Mouse (Mus musculus) heart, embryonic 11.5 days (tissue): ENCODE data around the gene Olfr1298. TPM values are rescaled to one million over a fixed set of nuclear protein-coding genes. Genes with fewer than 3 reads are reported as not detected.

Experiments
- ATAC-seq: fragments of 200-750 bp; cut with Nextera tagmentation; replicated peaks from 2 replicates; pipeline ENCODE4 v1.8.0; 2017; ENCODE audit warnings: moderate library complexity; ENCODE audit not compliant: insufficient number of reproducible peaks, low FRiP score, low TSS enrichment
- H3K27ac ChIP-seq: fragments of 300-500 bp; sonication (generic); 2 replicates; pipeline ENCODE4 v1.5.1; 2014; ENCODE audit warnings: mild to moderate bottlenecking, low read depth, low read length
- H3K27me3 ChIP-seq: fragments of 300-500 bp; sonication (generic); 2 replicates; pipeline ENCODE4 v1.6.1; 2014; ENCODE audit warnings: mild to moderate bottlenecking, low read length, mixed read lengths; ENCODE audit not compliant: control insufficient read depth, insufficient read depth
- H3K36me3 ChIP-seq: fragments of 300-500 bp; sonication (generic); 2 replicates; pipeline ENCODE4 v1.6.1; 2014; ENCODE audit warnings: mild to moderate bottlenecking, low read length, moderate library complexity, mixed read lengths; ENCODE audit not compliant: control insufficient read depth, insufficient read depth
- H3K4me1 ChIP-seq: fragments of 300-500 bp; sonication (generic); 2 replicates; pipeline ENCODE4 v1.6.1; 2014; ENCODE audit warnings: low read length; ENCODE audit not compliant: control insufficient read depth, insufficient read depth
- H3K4me2 ChIP-seq: fragments of 300-500 bp; sonication (generic); 2 replicates; pipeline ENCODE4 v1.6.1; 2014; ENCODE audit warnings: mild to moderate bottlenecking, moderate library complexity
- H3K4me3 ChIP-seq: fragments of 300-500 bp; sonication (generic); 2 replicates; pipeline ENCODE4 v1.5.1; 2014; ENCODE audit warnings: low read depth, low read length
- H3K9ac ChIP-seq: fragments of 300-500 bp; sonication (generic); 2 replicates; pipeline ENCODE4 v1.6.1; 2014; ENCODE audit warnings: mild to moderate bottlenecking, low read depth, low read length, moderate library complexity
- H3K9me3 ChIP-seq: fragments of 300-500 bp; sonication (generic); replicated peaks from 2 replicates; pipeline ENCODE4 v1.6.1; 2016; ENCODE audit warnings: low read length; ENCODE audit not compliant: control insufficient read depth
- WGBS: fragments of 180-500 bp; shearing (Covaris S2); extraction: QIAGEN DNeasy Blood & Tissue Kit; methylation state at CpG from one replicate; pipeline ENCODE4 v1.1.7; 2014; ENCODE audit not compliant: insufficient replicate concordance; 5-methylcytosine and 5-hydroxymethylcytosine counted together
- polyA plus RNA-seq: library from polyadenylated mRNA; unstranded; fragments of >200 nt; fragmentation: Nextera tagmentation; extraction: Ambion mirVana; gene quantifications from 2 replicates; pipeline ENCODE4 v1.2.1, GENCODE M21; 2014

Gene Olfr1298
- polyA plus RNA-seq, result not detected in 2 replicates

DNA sequence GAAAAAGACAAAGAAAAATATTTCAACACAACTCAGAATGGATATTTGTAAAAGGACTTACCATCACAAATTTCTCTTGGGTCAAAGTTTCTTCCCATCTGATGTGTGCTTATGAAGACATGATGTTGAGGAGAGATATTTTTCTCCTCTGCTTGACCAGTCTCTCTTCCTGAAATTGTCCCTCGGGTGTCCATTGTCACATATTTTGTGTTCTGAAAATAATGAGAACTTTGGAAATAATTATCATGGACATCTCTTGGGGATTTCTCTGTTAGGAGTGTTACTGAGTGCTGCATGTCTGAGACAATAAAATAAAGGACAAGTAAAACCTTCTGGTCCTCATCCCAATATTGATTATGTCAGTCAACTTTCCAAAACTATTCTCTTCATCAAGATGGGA lies at the start of gene Olfr1298:
Gene Olfr1298 (minus strand): TSS at position 101 of the 400 bp plus-strand sequence.
- H3K9me3 ChIP-seq, result no peaks in the 10 kb centered on the region
- no peak within 1 kb of the TSS for H3K27ac ChIP-seq
- no peak within 1 kb of the TSS for H3K4me2 ChIP-seq
- no peaks in the 10 kb centered on the region for H3K36me3 ChIP-seq
- no peaks in the 10 kb centered on the region for H3K27me3 ChIP-seq
- ATAC-seq, result no peak
- no peak within 1 kb of the TSS for H3K4me3 ChIP-seq
- H3K9ac ChIP-seq, result no peak within 1 kb of the TSS
- H3K4me1 ChIP-seq, result no peaks in the 10 kb centered on the region
- 74% methylated on average over 1 of the region's 1 CpGs for WGBS

DNA sequence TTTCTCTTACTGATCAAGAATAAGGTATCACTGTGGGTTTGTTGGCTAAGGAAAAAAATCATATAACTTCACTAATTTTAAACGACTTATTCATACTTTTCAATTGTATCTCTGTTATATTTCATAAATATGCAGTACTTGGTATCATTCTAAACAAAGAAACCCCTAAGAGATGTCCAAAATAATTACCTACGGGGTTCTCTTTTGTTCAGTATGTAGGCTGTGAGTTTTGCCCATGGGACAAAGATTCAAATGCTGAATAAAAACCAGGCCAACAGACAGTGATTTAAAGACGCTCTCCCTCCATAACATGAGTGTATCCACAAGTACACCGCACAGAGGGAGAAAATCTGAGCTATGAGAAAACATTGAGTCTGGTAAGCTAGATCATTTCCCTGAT lies 12.1 kb upstream of the Olfr1298 start, which contains the start of gene Olfr1299:
Gene Olfr1299 (plus strand): TSS at position 301 of the 400 bp plus-strand sequence.
- H3K4me3 ChIP-seq, result no peak within 1 kb of the TSS
- H3K36me3 ChIP-seq, result no peaks in the 10 kb centered on the region
- no peaks in the 10 kb centered on the region for H3K27me3 ChIP-seq
- H3K4me2 ChIP-seq, result no peak within 1 kb of the TSS
- no peaks in the 10 kb centered on the region for H3K9me3 ChIP-seq
- ATAC-seq, result no peak
- no peak within 1 kb of the TSS for H3K9ac ChIP-seq
- no peaks in the 10 kb centered on the region for H3K4me1 ChIP-seq
- 73% methylated on average over 4 of the region's 4 CpGs for WGBS
- H3K27ac ChIP-seq, result no peak within 1 kb of the TSS

DNA sequence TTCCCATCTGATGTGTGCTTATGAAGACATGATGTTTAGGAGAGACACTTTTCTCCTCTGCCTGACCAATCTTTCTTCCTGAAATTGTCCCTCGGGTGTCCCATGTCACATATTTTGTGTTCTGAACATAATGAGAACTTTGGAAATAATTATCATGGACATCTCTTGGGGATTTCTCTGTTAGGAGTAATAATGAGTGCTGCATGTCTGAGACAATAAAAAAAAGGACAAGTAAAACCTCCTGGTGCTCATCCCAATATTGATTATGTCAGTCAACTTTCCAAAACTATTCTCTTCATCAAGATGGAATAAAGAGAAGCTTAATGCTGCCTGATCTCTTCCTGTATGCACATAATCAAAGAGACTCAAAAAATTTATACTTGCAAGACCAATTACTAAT lies 22.6 kb downstream of the Olfr1298 start, which contains the start of gene Olfr1297:
Gene Olfr1297 (minus strand): TSS at position 101 of the 400 bp plus-strand sequence.
- Histone ChIP-seq H3K9me3 (no peaks in the 10 kb centered on the region), H3K27ac (no peak within 1 kb of the TSS), H3K27me3 (no peaks in the 10 kb centered on the region), H3K4me2 (no peak within 1 kb of the TSS), H3K9ac (no peak within 1 kb of the TSS), H3K4me1 (no peaks in the 10 kb centered on the region), H3K4me3 (no peak within 1 kb of the TSS), H3K36me3 (no peaks in the 10 kb centered on the region)
- 67% methylated on average over 1 of the region's 1 CpGs for WGBS
- ATAC-seq, result no peak

Other genes starting within 250 kb of the Olfr1298 start
- not detected in 2 replicates for gene Olfr1286, start 226.1 kb downstream of the Olfr1298 start, polyA plus RNA-seq
- not detected in 2 replicates for gene Olfr1287, start 200.1 kb downstream of the Olfr1298 start, polyA plus RNA-seq
- not detected in 2 replicates for gene Olfr1288, start 175.1 kb downstream of the Olfr1298 start, polyA plus RNA-seq
- not detected in 2 replicates for gene Olfr1289, start 168.4 kb downstream of the Olfr1298 start, polyA plus RNA-seq
- gene Olfr1290, start 155.4 kb downstream of the Olfr1298 start, polyA plus RNA-seq, result 0.28 TPM in 1 of 2 replicates, not detected in the other
- 0.04 and 0.13 TPM in 2 replicates for gene Olfr1291-ps1, start 152.0 kb downstream of the Olfr1298 start, polyA plus RNA-seq
- gene Olfr1293-ps, start 124.0 kb downstream of the Olfr1298 start, polyA plus RNA-seq, result not detected in 2 replicates
- gene Olfr1294, start 108.9 kb downstream of the Olfr1298 start, polyA plus RNA-seq, result not detected in 2 replicates
- not detected in 2 replicates for gene Olfr1295, start 79.5 kb downstream of the Olfr1298 start, polyA plus RNA-seq
- not detected in 2 replicates for gene Olfr1297, start 22.7 kb downstream of the Olfr1298 start, polyA plus RNA-seq
- not detected in 2 replicates for gene Olfr1299, start 12.2 kb upstream of the Olfr1298 start, polyA plus RNA-seq
- not detected in 2 replicates for gene Olfr1301, start 101.8 kb upstream of the Olfr1298 start, polyA plus RNA-seq
- not detected in 2 replicates for gene Olfr1302, start 128.2 kb upstream of the Olfr1298 start, polyA plus RNA-seq
- gene Olfr1303, start 171.1 kb upstream of the Olfr1298 start, polyA plus RNA-seq, result not detected in 2 replicates
- not detected in 2 replicates for gene Olfr1305, start 227.9 kb upstream of the Olfr1298 start, polyA plus RNA-seq